Mouse (Mus musculus) adrenal gland, postnatal 36 days (tissue): ENCODE data around the gene Foxo1. TPM values are rescaled to one million over a fixed set of nuclear protein-coding genes. Genes with fewer than 3 reads are reported as not detected.

Source experiments
- DNase-seq, 2 experiments: peaks; one replicate each; pipeline ENCODE4 v3.0.0; 2021; ENCODE audit warnings: mixed read lengths in 1 of 2
- long read RNA-seq, 2 experiments: library from polyadenylated mRNA; stranded (forward); transcript quantifications; one replicate each; pipeline ENCODE4 v2.0.0; 2021; ENCODE audit warnings: borderline sequencing depth in 2 of 2
- total RNA-seq, 2 experiments: library from RNA; stranded (reverse); gene quantifications; 2 replicates each; pipeline ENCODE4 v1.2.3; 2021

Foxo1 gene
- 10 to 100 TPM; 22.3 to 23.3 TPM for total RNA-seq
- long read RNA-seq, experiment 1, full-length matches to known transcripts, result 6 of 12 reads
- long read RNA-seq, experiment 1, partial matches to known transcripts, result 5 of 12 reads
- long read RNA-seq, experiment 1, other reads (novel, unspliced or antisense), result 1 of 12 reads
- long read RNA-seq, experiment 2, full-length matches to known transcripts, result 8 of 13 reads
- long read RNA-seq, experiment 2, partial matches to known transcripts, result 1 of 13 reads
- long read RNA-seq, experiment 2, other reads (novel, unspliced or antisense), result 4 of 13 reads

GRCm38 (mm10) chr3:52267652-52268486 lies at the start of gene Foxo1:
Foxo1 (plus strand) TSS chr3:52268336.
- peak; percentile 92 to 93 for DNase-seq

GRCm38 (mm10) chr3:52218864-52219263 lies 49.3 kb upstream of the Foxo1 start:
- DNase-seq, result no peak

GRCm38 (mm10) chr3:52221082-52221481 lies 47.1 kb upstream of the Foxo1 start:
- DNase-seq, result no peak

GRCm38 (mm10) chr3:52221931-52222330 lies 46.2 kb upstream of the Foxo1 start:
- no peak for DNase-seq

- DNase-seq, result no peak
Measured at GRCm38 (mm10) chr3:52236488-52236887, 31.6 kb upstream of the Foxo1 start.

- DNase-seq, result no peak
Measured at GRCm38 (mm10) chr3:52237136-52237535, 31.0 kb upstream of the Foxo1 start.

- no peak for DNase-seq
Measured at GRCm38 (mm10) chr3:52241062-52241461, 27.1 kb upstream of the Foxo1 start.

GRCm38 (mm10) chr3:52242457-52243105 lies 25.6 kb upstream of the Foxo1 start:
- peak; percentile 54 to 83 for DNase-seq

- DNase-seq, result peak; percentile 41 to 61
Measured at GRCm38 (mm10) chr3:52243271-52244021, 24.7 kb upstream of the Foxo1 start.

- DNase-seq, result peak in 1 of 2 experiments; percentile 5
Measured at GRCm38 (mm10) chr3:52245996-52246830, 21.9 kb upstream of the Foxo1 start.

GRCm38 (mm10) chr3:52251184-52251583 lies 17.0 kb upstream of the Foxo1 start:
- DNase-seq, result no peak

- peak; percentile 24 to 52 for DNase-seq
Measured at GRCm38 (mm10) chr3:52253656-52254461, 14.3 kb upstream of the Foxo1 start.

- peak in 1 of 2 experiments; percentile 12 for DNase-seq
Measured at GRCm38 (mm10) chr3:52254496-52254895, 13.6 kb upstream of the Foxo1 start.

- DNase-seq, result peak; percentile 26 to 50
Measured at GRCm38 (mm10) chr3:52257782-52258441, 10.2 kb upstream of the Foxo1 start.

- DNase-seq, result peak; percentile 48 to 69
Measured at GRCm38 (mm10) chr3:52258532-52258931, 9.6 kb upstream of the Foxo1 start.

- peak; percentile 82 to 86 for DNase-seq
Measured at GRCm38 (mm10) chr3:52262431-52263161, 5.5 kb upstream of the Foxo1 start.

GRCm38 (mm10) chr3:52264354-52264753 lies 3.8 kb upstream of the Foxo1 start:
- DNase-seq, result no peak

- peak in 1 of 2 experiments; percentile 21 for DNase-seq
Measured at GRCm38 (mm10) chr3:52266606-52267160, 1.5 kb upstream of the Foxo1 start.

- DNase-seq, result peak; percentile 25 to 36
Measured at GRCm38 (mm10) chr3:52267293-52267651, 864 bp upstream of the Foxo1 start.
